Mouse (Mus musculus) c-Kit-negative CD71-positive TER-119-positive erythroid progenitor cells, embryonic 14.5 days (primary cell): Measurements from ENCODE around the gene Ubxn2a.

Experiments
- DNase-seq: peaks from one replicate; pipeline ENCODE4 v3.0.0-alpha.2; 2013; ENCODE audit warnings: low read depth, low spot score

The Ubxn2a gene

GRCm38 (mm10) chr12:4836959-4837358 lies 70.5 kb downstream of the Ubxn2a start:
- no peak for DNase-seq
